Mouse (Mus musculus): ENCODE measurements around the gene Dgcr8. TPM values are rescaled to one million over a fixed set of nuclear protein-coding genes. Genes with fewer than 3 reads are reported as not detected.

The Dgcr8 gene
- polyA plus RNA-seq, 1 experiment from 2014 or later: 40.9 TPM

MicroRNAs encoded within 50 kb of the gene (microRNA counts, 519-probe panel; counts per million panel counts)
- 171 counts per million, percentile 57 among the panel's probes with 10 or more counts for microRNA mmu-miR-1306
- 3,628 counts per million, percentile 71 among the panel's probes with 10 or more counts for microRNA mmu-miR-185

Small RNA genes lying within 50 kb of the gene (microRNA-seq; reads per million reads assigned to microRNA genes)
- 3.1 reads per million, percentile 6 among the genes with 10 or more reads in this experiment for gene Gm24572
- gene Mir1306: 246 reads per million, percentile 62 among the genes with 10 or more reads in this experiment
- 311 reads per million, percentile 65 among the genes with 10 or more reads in this experiment for gene Mir185

Other genes with a start within 250 kb of the Dgcr8 start
- gene Dgcr6, start 236.4 kb downstream of the Dgcr8 start, polyA plus RNA-seq (2014; fragmentation: Nextera tagmentation; extraction: Ambion mirVana): 142 and 147 TPM in 2 replicates
- 8.6 and 10.3 TPM in 2 replicates for gene Prodh, start 199.0 kb downstream of the Dgcr8 start, polyA plus RNA-seq (2014; fragmentation: Nextera tagmentation; extraction: Ambion mirVana)
- gene Rtn4r, start 161.6 kb downstream of the Dgcr8 start, polyA plus RNA-seq (2014; fragmentation: Nextera tagmentation; extraction: Ambion mirVana): 9.6 and 10.7 TPM in 2 replicates
- not detected in 2 replicates for gene Ccdc188, start 71.4 kb downstream of the Dgcr8 start, polyA plus RNA-seq (2014; fragmentation: Nextera tagmentation; extraction: Ambion mirVana)
- gene Zdhhc8, start 54.1 kb downstream of the Dgcr8 start, polyA plus RNA-seq (2014; fragmentation: Nextera tagmentation; extraction: Ambion mirVana): 13.1 and 13.6 TPM in 2 replicates
- gene Trmt2a, start 40.6 kb downstream of the Dgcr8 start, polyA plus RNA-seq (2014; fragmentation: Nextera tagmentation; extraction: Ambion mirVana): 92.9 and 93.9 TPM in 2 replicates
- 953 and 1,053 TPM in 2 replicates for gene Ranbp1, start 40.5 kb downstream of the Dgcr8 start, polyA plus RNA-seq (2014; fragmentation: Nextera tagmentation; extraction: Ambion mirVana)
- 3.6 and 9.2 TPM in 2 replicates for gene Gm49776, start 30.9 kb downstream of the Dgcr8 start, polyA plus RNA-seq (2014; fragmentation: Nextera tagmentation; extraction: Ambion mirVana)
- 43.4 and 49.8 TPM in 2 replicates for gene Tango2, start 58.9 kb upstream of the Dgcr8 start, polyA plus RNA-seq (2014; fragmentation: Nextera tagmentation; extraction: Ambion mirVana)
- gene Arvcf, start 58.9 kb upstream of the Dgcr8 start, polyA plus RNA-seq (2014; fragmentation: Nextera tagmentation; extraction: Ambion mirVana): 81.6 and 82.2 TPM in 2 replicates
- 20.4 TPM in 2 replicates for gene Txnrd2, start 137.1 kb upstream of the Dgcr8 start, polyA plus RNA-seq (2014; fragmentation: Nextera tagmentation; extraction: Ambion mirVana)
- gene Comt, start 137.6 kb upstream of the Dgcr8 start, polyA plus RNA-seq (2014; fragmentation: Nextera tagmentation; extraction: Ambion mirVana): 60.8 and 64.0 TPM in 2 replicates
- gene Gnb1l, start 209.5 kb upstream of the Dgcr8 start, polyA plus RNA-seq (2014; fragmentation: Nextera tagmentation; extraction: Ambion mirVana): 11.5 and 13.3 TPM in 2 replicates
- 1.7 and 2.4 TPM in 2 replicates for gene Rtl10, start 209.7 kb upstream of the Dgcr8 start, polyA plus RNA-seq (2014; fragmentation: Nextera tagmentation; extraction: Ambion mirVana)